Mouse (Mus musculus) forebrain, embryonic 10.5 days (tissue): Measurements from ENCODE around the gene Zfp111. TPM values are rescaled to one million over a fixed set of nuclear protein-coding genes. Genes with fewer than 3 reads are reported as not detected.

ENCODE experiments used
- DNase-seq: peaks from one replicate; pipeline ENCODE4 v3.0.0-alpha.2; 2017; ENCODE audit warnings: low spot score; ENCODE audit errors: extremely low spot score
- H3K27ac ChIP-seq: fragments of 300-500 bp; sonication (generic); 2 replicates; pipeline ENCODE4 v1.5.1; 2016; ENCODE audit warnings: mild to moderate bottlenecking
- H3K27me3 ChIP-seq: fragments of 300-500 bp; sonication (generic); 2 replicates; pipeline ENCODE4 v1.6.1; 2016; ENCODE audit warnings: mild to moderate bottlenecking; ENCODE audit not compliant: poor library complexity, severe bottlenecking
- H3K36me3 ChIP-seq: fragments of 300-500 bp; sonication (generic); replicated peaks from 2 replicates; pipeline ENCODE4 v1.6.1; 2016; ENCODE audit warnings: mild to moderate bottlenecking, moderate library complexity
- H3K4me1 ChIP-seq: fragments of 300-500 bp; sonication (generic); 2 replicates; pipeline ENCODE4 v1.6.1; 2016
- H3K4me3 ChIP-seq: fragments of 300-500 bp; sonication (generic); 2 replicates; pipeline ENCODE4 v1.5.1; 2016; ENCODE audit warnings: mild to moderate bottlenecking, moderate library complexity
- H3K9me3 ChIP-seq: fragments of 300-500 bp; sonication (generic); 2 replicates; pipeline ENCODE4 v1.6.1; 2016; ENCODE audit warnings: mild to moderate bottlenecking, moderate library complexity
- WGBS: fragments of 180-500 bp; shearing (Covaris S2); methylation state at CpG from one replicate; pipeline ENCODE4 v1.1.7; 2016; 5-methylcytosine and 5-hydroxymethylcytosine counted together
- polyA plus RNA-seq: library from polyadenylated mRNA; unstranded; fragments of >200 nt; fragmentation: Nextera tagmentation; extraction: Ambion mirVana; gene quantifications from 2 replicates; pipeline ENCODE4 v1.2.1, GENCODE M21; 2016

The Zfp111 gene
- polyA plus RNA-seq = 9.2 and 11.3 TPM in 2 replicates

DNA sequence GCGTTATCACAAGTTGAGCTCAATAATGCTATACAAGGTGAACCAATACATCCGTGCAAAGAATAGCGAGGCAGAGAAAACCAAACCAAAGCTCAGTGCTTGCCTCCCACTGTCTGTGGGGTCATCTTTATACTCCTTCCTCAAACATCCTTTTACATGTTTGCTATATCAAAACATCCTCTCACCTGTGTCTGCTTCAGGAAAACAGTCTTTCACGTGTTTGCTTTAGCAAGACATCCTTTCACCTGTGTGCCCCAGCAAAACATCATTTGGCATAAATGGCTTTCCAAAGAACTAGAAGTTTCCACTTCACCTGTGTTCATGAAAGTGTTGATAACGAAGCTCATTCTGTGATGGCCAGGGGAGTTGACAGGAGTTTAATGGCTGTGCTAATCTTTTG is at the start of gene Zfp111:
Zfp111 (minus strand) TSS at position 101 of the 400 bp plus-strand sequence.
- Histone ChIP-seq H3K36me3 (peaks cover under 1% of the 10 kb centered on the region; the same call in 1 of the 2 replicates), H3K4me3 (no peak within 1 kb of the TSS), H3K27ac (no peak within 1 kb of the TSS), H3K9me3 (peaks cover 1% of the 10 kb centered on the region; the same call in 1 of the 2 replicates), H3K27me3 (no peaks in the 10 kb centered on the region), H3K4me1 (peaks cover 15% of the 10 kb centered on the region)
- no peak for DNase-seq
- 82% methylated on average over 5 of the region's 5 CpGs for WGBS

DNA sequence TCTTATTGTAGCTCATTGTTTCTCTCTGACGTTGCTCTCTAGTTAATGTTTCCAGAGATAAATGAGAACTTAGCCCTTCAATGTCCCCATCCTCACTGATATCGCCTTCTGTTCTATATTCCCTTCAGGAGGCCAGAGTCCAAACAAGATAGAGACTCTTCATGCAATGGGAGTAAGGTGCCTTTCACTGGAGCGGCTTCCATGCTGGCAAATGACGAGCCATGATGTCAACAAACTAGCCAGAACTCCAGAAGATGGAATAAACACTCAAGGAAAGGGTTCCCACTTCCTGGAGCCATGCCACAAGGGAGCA is 48.7 kb upstream of the Zfp111 start:
- Histone ChIP-seq H3K9me3 (no peaks in the 10 kb centered on the region), H3K4me3 (no peak overlapping the region), H3K27ac (no peak overlapping the region), H3K27me3 (no peaks in the 10 kb centered on the region), H3K36me3 (peaks cover 18% of the 10 kb centered on the region), H3K4me1 (peaks cover 5% of the 10 kb centered on the region)
- no peak for DNase-seq
- 93% methylated on average over 4 of the region's 4 CpGs for WGBS

- DNase-seq = no peak
- H3K9me3 ChIP-seq = no peaks in the 10 kb centered on the region
- WGBS = 91% methylated on average over 13 of the region's 13 CpGs
- no peaks in the 10 kb centered on the region for H3K27me3 ChIP-seq
- no peak overlapping the region for H3K4me3 ChIP-seq
- H3K36me3 ChIP-seq = peaks cover 18% of the 10 kb centered on the region
- no peak overlapping the region for H3K27ac ChIP-seq
- peaks cover 9% of the 10 kb centered on the region for H3K4me1 ChIP-seq
Measured at GRCm38 (mm10) chr7:24259306-24259999, 48.2 kb upstream of the Zfp111 start.

DNA sequence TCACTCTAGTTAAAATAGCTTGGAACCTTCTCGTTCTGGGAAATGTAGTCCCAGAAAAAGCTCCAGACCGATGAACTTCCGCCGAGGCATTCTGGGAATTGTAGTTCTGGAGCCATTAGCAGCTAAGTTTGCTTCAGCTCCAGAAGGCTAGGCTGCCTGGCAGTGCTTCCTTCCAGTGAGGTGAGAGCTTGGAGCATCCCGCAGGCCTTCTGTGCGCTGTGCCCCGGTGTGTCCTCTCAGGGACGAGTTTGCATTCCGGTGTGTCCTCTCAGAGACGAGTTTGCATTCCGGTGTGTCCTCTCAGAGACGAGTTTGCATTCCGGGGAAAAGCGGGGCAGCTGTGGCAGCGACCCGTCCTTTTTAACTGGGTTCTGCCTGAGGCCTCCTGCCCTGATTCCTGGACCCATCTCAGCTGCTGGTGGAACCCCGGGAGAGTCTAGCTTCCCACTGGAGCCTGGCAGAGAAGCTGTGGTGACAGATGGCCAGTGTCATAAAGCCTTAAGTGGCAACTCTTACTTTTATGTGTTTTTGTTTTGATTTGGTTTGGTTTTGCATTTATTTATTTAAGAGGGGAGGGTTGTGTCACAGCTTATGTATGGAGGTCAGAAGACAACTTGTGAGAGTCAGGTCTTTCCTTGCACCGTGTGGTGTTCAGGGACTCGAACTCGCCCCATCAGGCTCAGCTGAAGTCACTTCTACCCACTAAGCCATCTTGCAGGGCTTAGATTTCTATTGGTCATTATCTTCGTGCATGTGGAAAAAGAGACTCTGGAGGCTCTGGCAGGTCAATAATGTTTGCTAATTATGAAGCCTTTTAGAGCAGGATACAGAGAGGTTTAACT is 43.6 kb upstream of the Zfp111 start, which contains the start of gene Zfp108:
Zfp108 (plus strand) TSS at position 162 of the 842 bp plus-strand sequence.
- H3K27ac ChIP-seq = peak within 1 kb of the TSS; percentile 83
- WGBS = 24% methylated on average over 21 of the region's 21 CpGs

GRCm38 (mm10) chr7:24253779-24254615 is 42.8 kb upstream of the Zfp111 start:
- no peaks in the 10 kb centered on the region for H3K9me3 ChIP-seq
- H3K4me3 ChIP-seq = peak overlapping the region; percentile 61
- 59% methylated on average over 9 of the region's 9 CpGs for WGBS
- H3K27ac ChIP-seq = peak overlapping the region; percentile 58; the same call in 1 of the 2 replicates
- peaks cover 9% of the 10 kb centered on the region for H3K4me1 ChIP-seq
- no peak for DNase-seq
- no peaks in the 10 kb centered on the region for H3K27me3 ChIP-seq
- no peaks in the 10 kb centered on the region for H3K36me3 ChIP-seq

More for the DNA sequence above, 43.6 kb upstream of the Zfp111 start, which contains the start of gene Zfp108:
- no peaks in the 10 kb centered on the region for H3K9me3 ChIP-seq
- peak within 1 kb of the TSS; percentile 61 for H3K4me3 ChIP-seq
- no peaks in the 10 kb centered on the region for H3K27me3 ChIP-seq
- peaks cover 9% of the 10 kb centered on the region for H3K4me1 ChIP-seq
- no peaks in the 10 kb centered on the region for H3K36me3 ChIP-seq
- peak; percentile 71 for DNase-seq

- DNase-seq = peak; percentile 64
- H3K4me3 ChIP-seq = peak within 1 kb of the TSS; percentile 76
- WGBS = 6% methylated on average over 28 of the region's 28 CpGs
- no peaks in the 10 kb centered on the region for H3K9me3 ChIP-seq
- H3K27me3 ChIP-seq = no peaks in the 10 kb centered on the region
- H3K27ac ChIP-seq = peak within 1 kb of the TSS; percentile 87
- peaks cover 10% of the 10 kb centered on the region for H3K4me1 ChIP-seq
- H3K36me3 ChIP-seq = peaks cover 26% of the 10 kb centered on the region
Measured at GRCm38 (mm10) chr7:24237040-24237791, 26.0 kb upstream of the Zfp111 start, which contains the start of gene Zfp109. Zfp109 (minus strand) TSS chr7:24237560.

- Histone ChIP-seq H3K4me1 (peaks cover 15% of the 10 kb centered on the region), H3K4me3 (no peak overlapping the region), H3K9me3 (peaks cover 3% of the 10 kb centered on the region; the same call in 1 of the 2 replicates), H3K36me3 (peaks cover 11% of the 10 kb centered on the region), H3K27me3 (no peaks in the 10 kb centered on the region), H3K27ac (no peak overlapping the region)
- no peak for DNase-seq
- WGBS = 85% methylated on average over 2 of the region's 2 CpGs
Measured at GRCm38 (mm10) chr7:24210296-24210695, 947 bp downstream of the Zfp111 start.

DNA sequence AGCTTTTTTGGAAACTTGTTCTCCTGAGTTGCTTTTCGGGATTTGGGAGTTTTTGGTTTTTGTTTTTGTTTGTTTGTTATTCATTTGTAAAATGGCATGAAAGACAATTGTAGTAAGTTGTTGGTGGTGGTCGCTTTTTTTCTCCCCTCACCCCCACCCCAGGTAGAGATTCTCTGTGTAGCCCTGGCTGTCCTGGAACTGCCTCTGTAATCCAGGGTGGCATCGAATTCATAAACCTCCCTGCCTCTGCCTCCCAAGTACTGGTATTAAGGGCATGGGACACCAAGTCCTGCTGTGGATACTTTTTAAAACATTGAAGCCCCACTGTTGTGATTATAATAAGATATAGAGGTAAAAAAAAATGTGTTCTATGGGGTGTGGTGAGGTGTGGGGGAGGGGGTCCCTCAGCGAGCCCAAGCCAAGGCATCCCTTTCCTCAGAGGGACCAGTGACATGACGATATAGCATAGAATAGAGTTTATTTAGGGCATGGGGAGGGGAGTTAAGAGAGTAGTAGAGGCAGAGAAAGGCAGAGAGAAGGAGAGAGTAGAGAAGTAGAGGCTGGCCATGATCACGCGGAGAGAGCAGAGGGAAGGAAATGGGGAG is 2.9 kb downstream of the Zfp111 start:
- Histone ChIP-seq H3K4me1 (peaks cover 15% of the 10 kb centered on the region), H3K27ac (no peak overlapping the region), H3K36me3 (peaks cover 30% of the 10 kb centered on the region), H3K4me3 (peak overlapping the region; percentile 75), H3K9me3 (peaks cover 3% of the 10 kb centered on the region; the same call in 1 of the 2 replicates), H3K27me3 (no peaks in the 10 kb centered on the region)
- DNase-seq = no peak
- 62% methylated on average over 7 of the region's 7 CpGs for WGBS

GRCm38 (mm10) chr7:24207488-24208261 is 3.6 kb downstream of the Zfp111 start:
- Histone ChIP-seq H3K9me3 (peaks cover 3% of the 10 kb centered on the region; the same call in 1 of the 2 replicates), H3K36me3 (peaks cover 37% of the 10 kb centered on the region), H3K4me1 (peaks cover 15% of the 10 kb centered on the region), H3K4me3 (peak overlapping the region; percentile 75), H3K27ac (peak overlapping the region; percentile 93), H3K27me3 (no peaks in the 10 kb centered on the region)
- DNase-seq = peak; percentile 68
- 20% methylated on average over 24 of the region's 24 CpGs for WGBS

GRCm38 (mm10) chr7:24196961-24197360 is 14.3 kb downstream of the Zfp111 start:
- DNase-seq = no peak
- WGBS = 97% methylated on average over 4 of the region's 4 CpGs
- peaks cover 53% of the 10 kb centered on the region for H3K9me3 ChIP-seq
- no peaks in the 10 kb centered on the region for H3K4me1 ChIP-seq
- H3K27ac ChIP-seq = no peak overlapping the region
- H3K27me3 ChIP-seq = no peaks in the 10 kb centered on the region
- no peak overlapping the region for H3K4me3 ChIP-seq
- peaks cover 93% of the 10 kb centered on the region for H3K36me3 ChIP-seq

GRCm38 (mm10) chr7:24193157-24193556 is 18.1 kb downstream of the Zfp111 start:
- H3K27me3 ChIP-seq = no peaks in the 10 kb centered on the region
- H3K4me1 ChIP-seq = no peaks in the 10 kb centered on the region
- no peak overlapping the region for H3K27ac ChIP-seq
- DNase-seq = no peak
- peaks cover 55% of the 10 kb centered on the region for H3K36me3 ChIP-seq
- WGBS = 93% methylated on average over 3 of the region's 3 CpGs
- H3K9me3 ChIP-seq = peaks cover 32% of the 10 kb centered on the region
- no peak overlapping the region for H3K4me3 ChIP-seq
